Mouse (Mus musculus) CH12.LX (cell line): Measurements from ENCODE around the gene Dhcr24. TPM values are rescaled to one million over a fixed set of nuclear protein-coding genes. Genes with fewer than 3 reads are reported as not detected.
A peak's percentile ranks its signal among the peaks of the same experiment; 100 is the strongest.

Experiments
- DNase-seq: peaks from one replicate; pipeline ENCODE4 v3.0.0-alpha.2; 2013; ENCODE audit errors: extremely low read depth
- H3K27ac ChIP-seq: 2 replicates; pipeline ENCODE4 v1.5.1; 2012; ENCODE audit warnings: low read depth, mild to moderate bottlenecking, control low read depth, moderate library complexity; ENCODE audit not compliant: insufficient read depth
- H3K27me3 ChIP-seq: replicated peaks from 2 replicates; pipeline ENCODE3; 2012; ENCODE audit warnings: inconsistent platforms
- H3K36me3 ChIP-seq, 2 experiments: replicated peaks in 1 of 2; 2 replicates each; pipeline versions ENCODE3 to v1.6.1; 2012; ENCODE audit warnings: inconsistent platforms in 1 of 2, low read length in 1 of 2, mild to moderate bottlenecking in 1 of 2, mixed read lengths in 1 of 2, moderate library complexity in 1 of 2; ENCODE audit not compliant: control insufficient read depth in 1 of 2, insufficient read depth in 1 of 2
- H3K4me1 ChIP-seq, 2 experiments: 2 replicates each; pipeline ENCODE4 v1.6.1; 2012; ENCODE audit warnings: inconsistent platforms in 1 of 2, moderate library complexity in 1 of 2; ENCODE audit not compliant: insufficient read depth in 2 of 2, control insufficient read depth in 1 of 2
- H3K4me2 ChIP-seq: 2 replicates; pipeline ENCODE4 v1.6.1; 2012; ENCODE audit warnings: low read depth, mild to moderate bottlenecking, control low read depth; ENCODE audit not compliant: poor library complexity, insufficient read depth, severe bottlenecking
- H3K4me3 ChIP-seq, 3 experiments: fragments of 150-350 bp in 1 of 3; sonication (generic) in 1 of 3; replicated peaks in 1 of 3; 2 replicates each; pipeline versions ENCODE3 to v1.5.1; 2011 to 2012; ENCODE audit warnings: low read depth in 2 of 3, low read length in 2 of 3, mild to moderate bottlenecking in 2 of 3, moderate library complexity in 2 of 3, control low read depth in 1 of 3, improper control_type of control experiment in 1 of 3, inconsistent platforms in 1 of 3, mixed read lengths in 1 of 3; ENCODE audit not compliant: poor library complexity in 1 of 3
- H3K79me2 ChIP-seq: replicated peaks from 2 replicates; pipeline ENCODE4 v1.6.1; 2012; ENCODE audit warnings: mild to moderate bottlenecking, moderate library complexity; ENCODE audit not compliant: control insufficient read depth, poor library complexity, insufficient read depth, severe bottlenecking; ENCODE audit errors: extremely low read depth
- H3K9ac ChIP-seq: 2 replicates; pipeline ENCODE4 v1.6.1; 2012; ENCODE audit warnings: low read depth, mild to moderate bottlenecking, control low read depth, moderate library complexity; ENCODE audit not compliant: insufficient read depth
- H3K9me3 ChIP-seq: replicated peaks from 2 replicates; pipeline ENCODE3; 2012; ENCODE audit warnings: low read length, inconsistent platforms, mixed read lengths
- BHLHE40 ChIP-seq: IDR thresholded peaks from 2 replicates; pipeline ENCODE4 v1.6.1; 2011; ENCODE audit warnings: mild to moderate bottlenecking, low read depth, low read length, improper control_type of control experiment
- CHD2 ChIP-seq: IDR thresholded peaks from 2 replicates; pipeline ENCODE4 v1.6.1; 2011; ENCODE audit warnings: low read length, improper control_type of control experiment
- CTCF ChIP-seq, 2 experiments: IDR thresholded peaks in 1 of 2; conservative IDR thresholded peaks in 1 of 2; 2 replicates each; pipeline ENCODE4 v1.5.1; 2011 to 2012; ENCODE audit warnings: low read depth in 2 of 2, low read length in 2 of 2, improper control_type of control experiment in 1 of 2, inconsistent platforms in 1 of 2, mild to moderate bottlenecking in 1 of 2, moderate library complexity in 1 of 2
- E2F4 ChIP-seq: IDR thresholded peaks from 2 replicates; pipeline ENCODE4 v1.6.1; 2011; ENCODE audit warnings: low read depth, low read length, improper control_type of control experiment; ENCODE audit not compliant: insufficient replicate concordance
- EP300 ChIP-seq: IDR thresholded peaks from 2 replicates; pipeline ENCODE4 v1.6.1; 2011; ENCODE audit warnings: low read length, improper control_type of control experiment
- ETS1 ChIP-seq: conservative IDR thresholded peaks from 2 replicates; pipeline ENCODE4 v1.6.1; 2012; ENCODE audit warnings: low read depth, mild to moderate bottlenecking, inconsistent platforms, low read length, improper control_type of control experiment, moderate library complexity
- GABPA ChIP-seq: IDR thresholded peaks from 2 replicates; pipeline ENCODE4 v1.6.1; 2012; ENCODE audit warnings: low read depth, low read length, improper control_type of control experiment, inconsistent platforms; ENCODE audit not compliant: insufficient replicate concordance
- HCFC1 ChIP-seq: IDR thresholded peaks from 2 replicates; pipeline ENCODE4 v1.6.1; 2012; ENCODE audit warnings: low read depth, mild to moderate bottlenecking, inconsistent platforms, low read length, improper control_type of control experiment
- IRF4 ChIP-seq: IDR thresholded peaks from 2 replicates; pipeline ENCODE4 v1.6.1; 2014; ENCODE audit warnings: low read depth, mild to moderate bottlenecking, inconsistent platforms, low read length, improper control_type of control experiment
- JUN ChIP-seq: IDR thresholded peaks from 2 replicates; pipeline ENCODE4 v1.6.1; 2011; ENCODE audit warnings: low read depth, mild to moderate bottlenecking, low read length, improper control_type of control experiment, moderate library complexity; ENCODE audit not compliant: insufficient read depth
- JUND ChIP-seq: conservative IDR thresholded peaks from 2 replicates; pipeline ENCODE4 v1.6.1; 2011; ENCODE audit warnings: low read depth, low read length, improper control_type of control experiment
- KAT2A ChIP-seq: IDR thresholded peaks from 2 replicates; pipeline ENCODE4 v1.6.1; 2012; ENCODE audit warnings: low read length, improper control_type of control experiment, inconsistent platforms; ENCODE audit not compliant: insufficient replicate concordance
- MEF2A ChIP-seq: IDR thresholded peaks from 2 replicates; pipeline ENCODE4 v1.6.1; 2014; ENCODE audit warnings: low read depth, mild to moderate bottlenecking, inconsistent platforms, low read length, improper control_type of control experiment, borderline replicate concordance
- MXI1 ChIP-seq: IDR thresholded peaks from 2 replicates; pipeline ENCODE4 v1.6.1; 2011; ENCODE audit warnings: mild to moderate bottlenecking, low read depth, low read length, improper control_type of control experiment
- MYC ChIP-seq: IDR thresholded peaks from 2 replicates; pipeline ENCODE4 v1.6.1; 2011; ENCODE audit warnings: low read depth, mild to moderate bottlenecking, improper control_type of control experiment, low read length
- NELFE ChIP-seq: IDR thresholded peaks from 2 replicates; pipeline ENCODE4 v1.6.1; 2011; ENCODE audit warnings: low read depth, low read length, improper control_type of control experiment
- PAX5 ChIP-seq: IDR thresholded peaks from 2 replicates; pipeline ENCODE4 v1.6.1; 2012; ENCODE audit warnings: low read length, inconsistent platforms, mixed read lengths
- POLR2A ChIP-seq: IDR thresholded peaks from 2 replicates; pipeline ENCODE4 v1.6.1; 2011; ENCODE audit warnings: low read depth, mild to moderate bottlenecking, improper control_type of control experiment, low read length
- POLR2AphosphoS2 ChIP-seq: IDR thresholded peaks from 2 replicates; pipeline ENCODE4 v1.6.1; 2011; ENCODE audit warnings: low read depth, low read length, improper control_type of control experiment
- RAD21 ChIP-seq: IDR thresholded peaks from 2 replicates; pipeline ENCODE4 v1.6.1; 2011; ENCODE audit warnings: low read depth, mild to moderate bottlenecking, low read length, improper control_type of control experiment, moderate library complexity
- RCOR1 ChIP-seq: conservative IDR thresholded peaks from 2 replicates; pipeline ENCODE4 v1.6.1; 2012; ENCODE audit warnings: low read depth, mild to moderate bottlenecking, inconsistent platforms, low read length, improper control_type of control experiment
- SIN3A ChIP-seq: IDR thresholded peaks from 2 replicates; pipeline ENCODE4 v1.6.1; 2012; ENCODE audit warnings: low read length, improper control_type of control experiment, inconsistent platforms
- SMC3 ChIP-seq: IDR thresholded peaks from 2 replicates; pipeline ENCODE4 v1.6.1; 2011; ENCODE audit warnings: low read depth, low read length, improper control_type of control experiment
- TBP ChIP-seq: conservative IDR thresholded peaks from 2 replicates; pipeline ENCODE4 v1.6.1; 2011; ENCODE audit warnings: low read depth, low read length, improper control_type of control experiment
- UBTF ChIP-seq: IDR thresholded peaks from 2 replicates; pipeline ENCODE4 v1.6.1; 2012; ENCODE audit warnings: low read depth, mild to moderate bottlenecking, inconsistent platforms, low read length, improper control_type of control experiment, moderate library complexity
- USF1 ChIP-seq: IDR thresholded peaks from 2 replicates; pipeline ENCODE4 v1.6.1; 2014; ENCODE audit warnings: low read depth, mild to moderate bottlenecking, inconsistent platforms, low read length, improper control_type of control experiment
- USF2 ChIP-seq: conservative IDR thresholded peaks from 2 replicates; pipeline ENCODE4 v1.6.1; 2011; ENCODE audit warnings: low read depth, low read length, improper control_type of control experiment
- ZC3H11A ChIP-seq: IDR thresholded peaks from 2 replicates; pipeline ENCODE4 v1.6.1; 2012; ENCODE audit warnings: low read depth, mild to moderate bottlenecking, inconsistent platforms, low read length, improper control_type of control experiment
- ZKSCAN1 ChIP-seq: IDR thresholded peaks from 2 replicates; pipeline ENCODE4 v1.6.1; 2012; ENCODE audit warnings: low read depth, inconsistent platforms, low read length, improper control_type of control experiment, borderline replicate concordance
- ZMIZ1 ChIP-seq: IDR thresholded peaks from 2 replicates; pipeline ENCODE4 v1.6.1; 2012; ENCODE audit warnings: low read depth, mild to moderate bottlenecking, inconsistent platforms, low read length, improper control_type of control experiment
- dilution Hi-C: fragments of 300-500 bp; cut with MboI; formaldehyde crosslinking; loops from 2 replicates; pipeline ENCODE4 v1.14.3; 2020; ENCODE audit warnings: low sequenced_read_pairs; ENCODE audit not compliant: extremely low pct_unique_long_range_greater_than_20kb, extremely low pct_ligation_motif_present
- in situ Hi-C: fragments of 300-500 bp; cut with MboI; formaldehyde crosslinking; loops from 3 replicates; pipeline ENCODE4 v1.14.3; 2019; ENCODE audit warnings: low sequenced_read_pairs, low pct_ligation_motif_present, low pct_unique_long_range_greater_than_20kb, mixed read lengths
- polyA plus RNA-seq: library from polyadenylated mRNA; unstranded; fragments of >175 nt; gene quantifications from 2 replicates; pipeline ENCODE4 v1.2.1, GENCODE M21; 2012; ENCODE audit warnings: low read depth; ENCODE audit not compliant: insufficient read length
- total RNA-seq, 2 experiments: library from RNA; depleted of rRNA; stranded (reverse); fragments of 300-350 nt in 1 of 2; fragments of >200 nt in 1 of 2; gene quantifications; 2 replicates each; pipeline ENCODE4 v1.2.3; 2012 to 2014

Gene Dhcr24
- total and polyA plus RNA-seq, 3 experiments = 41.4 to 90.5 (median 46.9) TPM

- dilution Hi-C loops (no loop called here), in situ Hi-C loops (no loop called here)
- TF ChIP-seq GABPA = no peak
- TF ChIP-seq JUND = no peak
- TF ChIP-seq CHD2 = no peak
- TF ChIP-seq E2F4 = no peak
- TF ChIP-seq BHLHE40 = no peak
- no peak for TF ChIP-seq PAX5
- TF ChIP-seq POLR2AphosphoS2 = no peak
- no peak for TF ChIP-seq USF1
- TF ChIP-seq SMC3 = no peak
- no peak for TF ChIP-seq KAT2A
- no peak for TF ChIP-seq UBTF
- no peak; the same call in 1 of the 2 replicates for TF ChIP-seq RAD21
- no peak for TF ChIP-seq SIN3A
- no peak for TF ChIP-seq JUN
- TF ChIP-seq ZC3H11A = no peak
- TF ChIP-seq NELFE = no peak
- no peak for TF ChIP-seq USF2
- TF ChIP-seq MYC = no peak
- TF ChIP-seq MXI1 = no peak
- Histone ChIP-seq H3K4me1 (peaks cover 12 to 51% of the 10 kb centered on the region in 2 experiments), H3K27me3 (no peaks in the 10 kb centered on the region), H3K9ac (no peak overlapping the region), H3K79me2 (no peaks in the 10 kb centered on the region), H3K4me3 (no peak overlapping the region), H3K9me3 (peaks cover 15% of the 10 kb centered on the region), H3K27ac (no peak overlapping the region), H3K36me3 (no peaks in the 10 kb centered on the region), H3K4me2 (no peak overlapping the region)
- DNase-seq = no peak
These were observed 38.6 kb downstream of the Dhcr24 start for GRCm38 (mm10) chr4:106599415-106599814.

- H3K9ac ChIP-seq = no peak overlapping the region
- dilution Hi-C loops = no loop called here
- H3K4me1 ChIP-seq = peaks cover 12 to 44% of the 10 kb centered on the region in 2 experiments
- DNase-seq = no peak
- no peaks in the 10 kb centered on the region for H3K27me3 ChIP-seq
- peaks cover 15% of the 10 kb centered on the region for H3K9me3 ChIP-seq
- H3K79me2 ChIP-seq = no peaks in the 10 kb centered on the region
- H3K4me3 ChIP-seq = no peak overlapping the region
- TF ChIP-seq IRF4 (peak; percentile 92), EP300 (peak; percentile 90), ZMIZ1 (no peak), CTCF (conservative IDR thresholded peaks at IDR 0.05 in 1 of 2, IDR thresholded peaks at IDR 0.05 in 1 of 2; ENCODE audit: low read depth in 2 of 2, low read length in 2 of 2) (no peak), MEF2A (peak; percentile 93), UBTF (no peak), JUN (peak; percentile 55; the same call in 1 of the 2 replicates), JUND (peak; percentile 73), HCFC1 (no peak), ZKSCAN1 (no peak), RAD21 (no peak), BHLHE40 (peak; percentile 19; the same call in 1 of the 2 replicates), POLR2A (no peak), SIN3A (no peak), RCOR1 (no peak), ETS1 (peak; percentile 53; the same call in 1 of the 2 replicates), TBP (no peak)
- no peak overlapping the region for H3K27ac ChIP-seq
- H3K36me3 ChIP-seq = no peaks in the 10 kb centered on the region
- in situ Hi-C loops = no loop called here
- 0 out of 2 replicates have a peak overlapping the region, but pooled peaks have one; percentile 5 for H3K4me2 ChIP-seq
These were observed 39.9 kb downstream of the Dhcr24 start for GRCm38 (mm10) chr4:106600770-106601169.
